Mouse (Mus musculus) frontal cortex, postnatal 25 days (tissue): ENCODE results near the gene Il12rb2.

Experiments used
- DNase-seq, 2 experiments: peaks; one replicate each; pipeline ENCODE4 v3.0.0; 2022; ENCODE audit warnings: low spot score in 2 of 2

Gene Il12rb2

GRCm38 (mm10) chr6:67296126-67296525 lies 79.9 kb downstream of the Il12rb2 start:
- no peak for DNase-seq

- DNase-seq: no peak
These were observed 83.9 kb downstream of the Il12rb2 start for GRCm38 (mm10) chr6:67292042-67292623.

GRCm38 (mm10) chr6:67282897-67283296 lies 93.1 kb downstream of the Il12rb2 start:
- no peak for DNase-seq

- no peak for DNase-seq
These were observed 94.3 kb downstream of the Il12rb2 start for GRCm38 (mm10) chr6:67281614-67282197.

- no peak for DNase-seq
These were observed 98.0 kb downstream of the Il12rb2 start for GRCm38 (mm10) chr6:67277944-67278343.

GRCm38 (mm10) chr6:67269459-67269858 lies 106.5 kb downstream of the Il12rb2 start:
- no peak for DNase-seq

GRCm38 (mm10) chr6:67268983-67269382 lies 107.0 kb downstream of the Il12rb2 start:
- DNase-seq: no peak

- no peak for DNase-seq
These were observed 107.8 kb downstream of the Il12rb2 start for GRCm38 (mm10) chr6:67268245-67268612.

GRCm38 (mm10) chr6:67267408-67268244 lies 108.4 kb downstream of the Il12rb2 start:
- peak in 1 of 2 experiments; percentile 7 for DNase-seq

GRCm38 (mm10) chr6:67266664-67267407 lies 109.2 kb downstream of the Il12rb2 start:
- peak; percentile 92 to 93 for DNase-seq

- DNase-seq: peak; percentile 7 to 9
These were observed 109.8 kb downstream of the Il12rb2 start for GRCm38 (mm10) chr6:67266159-67266657.

GRCm38 (mm10) chr6:67264935-67265334 lies 111.1 kb downstream of the Il12rb2 start:
- no peak for DNase-seq

GRCm38 (mm10) chr6:67251095-67251494 lies 124.9 kb downstream of the Il12rb2 start:
- no peak for DNase-seq

GRCm38 (mm10) chr6:67244451-67244850 lies 131.5 kb downstream of the Il12rb2 start:
- DNase-seq: no peak

GRCm38 (mm10) chr6:67243765-67244420 lies 132.1 kb downstream of the Il12rb2 start:
- DNase-seq: no peak
